Mouse (Mus musculus): ENCODE data around the gene Cyfip2.

DNA sequence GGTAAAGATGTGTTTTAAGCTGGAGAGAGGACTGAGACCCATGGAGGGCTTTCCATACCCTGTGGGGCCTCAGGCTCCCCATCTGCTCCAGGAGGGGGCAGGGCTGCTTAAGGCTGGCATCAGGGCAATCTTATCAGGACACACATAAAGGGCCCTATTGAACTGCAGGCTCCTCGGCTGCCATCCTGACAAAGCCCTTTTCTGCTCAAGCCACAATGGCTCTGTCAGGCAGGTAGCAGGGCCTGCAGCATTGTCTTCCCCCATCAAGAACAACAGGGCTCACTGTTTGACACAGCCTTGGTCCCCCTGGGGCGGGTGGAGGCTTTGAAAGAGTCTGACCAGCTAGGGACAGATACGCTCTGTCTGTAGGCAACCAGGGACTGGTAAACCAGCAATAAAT, 142.8 kb downstream of the Cyfip2 start:
- TF ChIP-seq CTCF (IDR thresholded peaks at IDR 0.05; ENCODE audit: low read depth) (no peak), EP300 (IDR thresholded peaks at IDR 0.05; ENCODE audit: low read depth) (no peak)

Data from liver, postnatal 0 days (tissue).